In genomic region chr7:139727072-139727471, GRCm38 (mm10) we compare ENCODE assay signal across 25 mouse cellular contexts. TPM values are rescaled to one million over a fixed set of nuclear protein-coding genes. Genes with fewer than 3 reads are reported as not detected.
"Had no signal": no experiment of that assay in that cellular context is flagged by ENCODE, and none has a peak within 500 bp of the region (broad histone marks: within the 10 kb centered on the region; RNA-seq: fewer than 3 reads in every experiment).

No protein-coding gene starts in this region.

- H3K4me3 ChIP-seq: embryonic facial prominence, embryonic 10.5 days; embryonic facial prominence, embryonic 12.5 days; embryonic facial prominence, embryonic 13.5 days; embryonic facial prominence, embryonic 15.5 days; erythroblast, embryonic 14.5 days; forebrain, embryonic 10.5 days; forebrain, embryonic 12.5 days; forebrain, embryonic 13.5 days; forebrain, embryonic 15.5 days; gastrocnemius, adult 2 months; heart, adult 2 months had no signal

- H3K4me1 ChIP-seq: forebrain, embryonic 13.5 days; forebrain, embryonic 15.5 days had no signal

- DNase-seq: cerebellum, adult 9-11 months; cerebellum, postnatal 10 days; cerebellum, postnatal 14 days; cerebellum, postnatal 25 days; cerebellum, postnatal 36 days; embryo, embryonic 11 days; forebrain, postnatal 0 days; gastrocnemius, adult 2 months; gastrocnemius, postnatal 10 days; gastrocnemius, postnatal 14 days; gastrocnemius, postnatal 25 days; heart, adult 18-20 months; heart, adult 2 months had no signal

RNA-seq across cellular contexts. Expression of gene Cfap46, which starts 43.5 kb away (rescaled TPM):
- total RNA-seq: common myeloid progenitor, adult 5-6 weeks; gastrocnemius, adult 18-20 months; granulocyte monocyte progenitor cell, adult 5-6 weeks had no signal
- polyA plus RNA-seq: erythroblast, embryonic 14.5 days had no signal
